Mouse (Mus musculus) lung, embryonic 16.5 days (tissue): ENCODE measurements around the gene Trim2. TPM values are rescaled to one million over a fixed set of nuclear protein-coding genes. Genes with fewer than 3 reads are reported as not detected.

ENCODE experiments used
- ATAC-seq: fragments of 200-750 bp; cut with Nextera tagmentation; 2 replicates; pipeline ENCODE4 v1.8.0; 2017; ENCODE audit warnings: low read depth, mild to moderate bottlenecking, moderate library complexity
- H3K27ac ChIP-seq: fragments of 300-500 bp; sonication (generic); 2 replicates; pipeline ENCODE4 v1.5.1; 2014; ENCODE audit warnings: mild to moderate bottlenecking, control low read depth, low read length
- H3K27me3 ChIP-seq: fragments of 300-500 bp; sonication (generic); 2 replicates; pipeline ENCODE4 v1.6.1; 2014; ENCODE audit warnings: low read depth, low read length, mixed read lengths; ENCODE audit not compliant: control insufficient read depth, insufficient read depth
- H3K36me3 ChIP-seq: fragments of 300-500 bp; sonication (generic); 2 replicates; pipeline ENCODE4 v1.6.1; 2014; ENCODE audit warnings: low read length; ENCODE audit not compliant: control insufficient read depth, insufficient read depth
- H3K4me1 ChIP-seq: fragments of 300-500 bp; sonication (generic); replicated peaks from 2 replicates; pipeline ENCODE4 v1.6.1; 2014; ENCODE audit warnings: low read length, mixed read lengths; ENCODE audit not compliant: control insufficient read depth, insufficient read depth
- H3K4me2 ChIP-seq: fragments of 300-500 bp; sonication (generic); 2 replicates; pipeline ENCODE4 v1.6.1; 2014; ENCODE audit warnings: low read depth, low read length, control low read depth
- H3K4me3 ChIP-seq: fragments of 300-500 bp; sonication (generic); 2 replicates; pipeline ENCODE4 v1.5.1; 2014; ENCODE audit warnings: mild to moderate bottlenecking, low read length, control low read depth
- H3K9ac ChIP-seq: fragments of 300-500 bp; sonication (generic); 2 replicates; pipeline ENCODE4 v1.6.1; 2014; ENCODE audit warnings: low read length, control low read depth
- H3K9me3 ChIP-seq: fragments of 300-500 bp; sonication (generic); 2 replicates; pipeline ENCODE4 v1.6.1; 2016; ENCODE audit warnings: low read length; ENCODE audit not compliant: control insufficient read depth
- whole genome bisulfite sequencing: fragments of 180-500 bp; shearing (Covaris S2); extraction: QIAGEN DNeasy Blood & Tissue Kit; methylation state at CpG from one replicate; pipeline ENCODE4 v1.1.7; 2014; 5-methylcytosine and 5-hydroxymethylcytosine counted together
- polyA plus RNA-seq: library from polyadenylated mRNA; unstranded; fragments of >200 nt; fragmentation: Nextera tagmentation; extraction: Ambion mirVana; gene quantifications from 2 replicates; pipeline ENCODE4 v1.2.1, GENCODE M21; 2015

The Trim2 gene
- polyA plus RNA-seq, 1 experiment from 2014 or later, result 31.9 TPM

DNA sequence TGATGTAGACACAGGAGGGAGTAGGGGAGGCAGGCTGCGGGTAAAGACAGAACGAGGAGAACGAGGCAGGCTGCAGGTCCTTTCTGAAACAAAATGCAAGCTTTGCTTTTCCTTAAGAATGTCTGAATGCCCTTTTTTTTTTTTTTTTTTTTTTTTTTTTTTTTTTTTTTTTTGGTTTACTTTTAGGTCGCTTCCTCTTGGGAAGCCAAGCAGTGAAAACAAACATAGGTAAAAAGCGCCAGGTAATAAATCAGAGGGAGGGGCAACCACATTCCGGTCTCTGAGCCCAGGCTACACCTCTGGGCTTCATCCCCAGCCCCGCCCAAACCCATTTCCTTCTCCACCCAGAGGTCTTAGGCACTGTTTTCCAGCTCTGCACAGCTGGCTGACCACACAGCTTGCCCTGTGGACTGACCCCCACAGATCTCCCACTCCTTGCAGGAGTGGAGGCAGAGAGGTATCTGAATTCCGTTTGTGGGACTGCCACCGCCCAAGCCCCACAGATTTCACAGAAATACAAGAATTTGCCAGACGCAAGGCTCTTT lies 117.0 kb downstream of the Trim2 start:
- Histone ChIP-seq H3K4me3 (peak overlapping the region; percentile 48), H3K36me3 (no peaks in the 10 kb centered on the region), H3K4me2 (peak overlapping the region; percentile 48), H3K27me3 (no peaks in the 10 kb centered on the region), H3K9me3 (no peaks in the 10 kb centered on the region), H3K9ac (peak overlapping the region; percentile 59), H3K4me1 (peaks cover 10% of the 10 kb centered on the region), H3K27ac (peak overlapping the region; percentile 98)
- WGBS, result 32% methylated on average over 10 of the region's 10 CpGs
- peak; percentile 24; the same call in 1 of the 2 replicates for ATAC-seq

DNA sequence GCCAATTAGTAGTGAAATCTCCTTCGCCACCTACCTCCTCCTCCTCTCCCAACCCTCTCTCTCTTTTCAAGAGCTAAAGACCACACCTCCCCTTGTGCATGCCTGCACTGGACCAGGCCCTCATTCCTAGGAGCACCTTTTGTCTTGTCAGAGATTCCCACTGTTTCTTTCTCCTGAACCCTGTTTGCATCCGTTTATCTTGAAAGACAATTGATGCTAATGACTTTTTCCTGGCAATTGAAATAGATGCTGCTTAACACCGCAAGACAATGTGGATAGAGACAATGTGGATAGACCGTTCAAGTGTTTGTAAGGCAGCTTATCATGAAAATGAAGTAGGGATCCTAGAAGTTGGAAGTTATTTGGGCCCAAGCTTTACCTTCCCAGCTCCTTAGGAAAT lies 125.0 kb downstream of the Trim2 start:
- no peaks in the 10 kb centered on the region for H3K9me3 ChIP-seq
- no peak overlapping the region for H3K4me3 ChIP-seq
- H3K36me3 ChIP-seq, result 0 out of 2 replicates have a peak, but pooled peaks cover under 1% of the 10 kb centered on the region
- H3K27ac ChIP-seq, result no peak overlapping the region
- no peaks in the 10 kb centered on the region for H3K27me3 ChIP-seq
- H3K4me2 ChIP-seq, result no peak overlapping the region
- H3K9ac ChIP-seq, result no peak overlapping the region
- no peak for ATAC-seq
- H3K4me1 ChIP-seq, result no peaks in the 10 kb centered on the region
- 48% methylated on average over 4 of the region's 4 CpGs for WGBS

DNA sequence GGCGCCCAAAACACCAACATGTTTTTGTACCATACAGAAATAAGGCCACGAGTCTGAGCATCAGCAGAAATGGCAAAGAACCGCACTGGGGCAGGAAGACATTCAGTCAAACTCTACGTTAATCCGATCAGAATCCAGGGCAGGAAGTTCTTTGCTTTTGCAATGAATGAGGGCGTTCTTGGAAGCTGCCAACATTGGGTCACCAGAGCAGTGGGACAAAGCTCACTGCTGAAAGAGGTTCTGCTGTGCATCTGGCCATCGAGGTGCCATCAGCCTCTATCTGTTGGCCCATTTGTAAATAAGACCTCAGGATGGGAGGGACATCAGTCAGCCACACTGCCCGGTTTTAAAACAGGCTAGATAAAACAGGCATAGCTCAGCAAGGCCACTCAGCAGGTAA lies 125.6 kb downstream of the Trim2 start:
- no peak overlapping the region for H3K4me3 ChIP-seq
- H3K4me2 ChIP-seq, result no peak overlapping the region
- H3K9ac ChIP-seq, result no peak overlapping the region
- peaks cover 5% of the 10 kb centered on the region; the same call in 1 of the 2 replicates for H3K36me3 ChIP-seq
- WGBS, result 52% methylated on average over 8 of the region's 8 CpGs
- H3K27ac ChIP-seq, result no peak overlapping the region
- H3K27me3 ChIP-seq, result no peaks in the 10 kb centered on the region
- no peaks in the 10 kb centered on the region for H3K9me3 ChIP-seq
- H3K4me1 ChIP-seq, result no peaks in the 10 kb centered on the region
- no peak for ATAC-seq

DNA sequence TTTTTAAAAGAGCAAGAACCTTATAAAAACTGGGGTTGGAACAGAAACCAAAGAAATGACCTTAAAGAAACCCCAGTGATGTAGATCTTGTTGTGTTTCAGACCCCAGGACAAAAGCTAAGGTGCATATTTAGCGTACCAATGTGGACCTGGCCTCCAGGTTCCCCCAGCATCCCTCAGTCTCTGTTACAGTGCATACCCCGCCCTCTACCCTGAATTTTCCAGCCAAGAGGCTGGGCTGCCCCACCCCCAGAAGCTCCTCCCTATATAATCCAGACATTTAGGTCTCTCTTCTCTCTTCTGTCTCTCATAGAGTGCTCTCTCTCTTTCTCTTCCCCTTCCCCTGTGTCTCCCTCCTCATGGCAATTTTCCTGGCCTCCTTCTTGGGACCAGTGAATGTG lies 126.4 kb downstream of the Trim2 start:
- H3K4me2 ChIP-seq, result no peak overlapping the region
- H3K4me1 ChIP-seq, result no peaks in the 10 kb centered on the region
- no peak for ATAC-seq
- no peaks in the 10 kb centered on the region for H3K27me3 ChIP-seq
- no peak overlapping the region for H3K9ac ChIP-seq
- no peaks in the 10 kb centered on the region for H3K9me3 ChIP-seq
- no peak overlapping the region for H3K27ac ChIP-seq
- WGBS, result 77% methylated on average over 2 of the region's 2 CpGs
- peaks cover 5% of the 10 kb centered on the region; the same call in 1 of the 2 replicates for H3K36me3 ChIP-seq
- H3K4me3 ChIP-seq, result no peak overlapping the region

DNA sequence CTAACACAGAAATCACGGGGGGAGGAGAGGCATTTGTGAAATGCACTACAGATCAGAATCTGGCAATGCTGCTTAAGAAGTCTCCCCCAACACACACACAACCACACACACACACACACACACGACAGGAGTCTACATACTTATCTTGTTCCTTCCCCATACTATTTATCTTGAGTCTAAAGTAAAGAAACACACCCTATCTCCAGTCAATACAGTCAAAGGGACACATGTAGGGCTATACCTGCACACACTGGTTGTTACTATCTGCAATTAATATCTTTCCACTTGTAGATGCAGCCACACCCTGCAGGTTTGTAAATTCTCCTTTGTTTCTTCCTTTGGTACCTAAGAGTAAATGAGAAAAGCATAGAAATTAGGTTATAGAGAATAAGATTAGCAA lies 128.8 kb downstream of the Trim2 start:
- Histone ChIP-seq H3K4me1 (no peaks in the 10 kb centered on the region), H3K27ac (no peak overlapping the region), H3K27me3 (no peaks in the 10 kb centered on the region), H3K9ac (no peak overlapping the region), H3K36me3 (peaks cover 5% of the 10 kb centered on the region; the same call in 1 of the 2 replicates), H3K9me3 (no peaks in the 10 kb centered on the region), H3K4me3 (no peak overlapping the region), H3K4me2 (no peak overlapping the region)
- 48% methylated on average over 2 of the region's 2 CpGs for WGBS
- ATAC-seq, result no peak

DNA sequence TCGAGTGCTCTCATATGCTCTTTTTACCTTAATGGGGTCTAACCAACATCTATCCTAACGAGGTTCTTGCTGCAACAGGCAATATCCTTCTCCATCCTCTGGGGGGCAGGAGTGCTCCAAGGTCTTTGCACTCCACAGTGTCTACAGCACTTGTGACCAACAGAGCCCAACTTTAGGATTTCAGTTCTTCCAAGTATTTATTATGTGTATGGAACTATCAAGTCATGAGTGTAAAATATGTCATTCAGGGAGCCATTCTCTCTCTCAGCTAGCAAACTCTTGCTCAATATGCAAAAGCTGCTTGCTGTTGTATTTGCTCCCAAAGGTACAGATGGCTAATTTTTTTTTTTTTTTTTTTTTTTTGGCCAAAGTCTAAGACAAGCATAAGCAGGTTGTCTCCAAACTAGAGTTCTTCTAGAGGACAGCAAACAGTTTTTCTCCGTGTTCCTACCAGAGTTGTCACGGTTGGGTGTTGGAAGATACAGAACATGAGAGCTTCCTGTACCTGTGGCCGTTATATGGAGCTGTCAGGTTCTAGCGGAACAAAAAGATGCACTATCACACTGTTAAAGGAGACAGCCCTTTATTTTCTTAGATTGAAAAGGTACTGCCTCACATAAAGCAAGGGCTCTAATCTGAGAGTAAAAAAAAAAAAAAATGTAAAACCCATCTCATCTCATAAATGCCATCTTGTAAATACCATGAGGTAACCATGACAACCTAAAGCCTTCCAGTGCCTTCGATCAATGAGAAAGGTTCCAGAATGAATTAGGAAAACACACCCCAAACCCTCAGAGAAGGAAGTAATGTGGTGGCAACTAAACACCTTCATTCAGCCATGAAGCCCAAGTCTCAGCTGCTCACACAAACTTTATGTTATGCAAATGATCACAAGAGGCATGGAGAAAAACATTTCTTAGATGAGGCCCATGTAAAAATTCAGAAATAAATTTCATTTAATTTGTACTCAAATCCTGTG lies 131.1 kb downstream of the Trim2 start:
- H3K36me3 ChIP-seq, result peaks cover 7% of the 10 kb centered on the region; the same call in 1 of the 2 replicates
- no peaks in the 10 kb centered on the region for H3K4me1 ChIP-seq
- H3K9me3 ChIP-seq, result no peaks in the 10 kb centered on the region
- H3K4me2 ChIP-seq, result no peak overlapping the region
- H3K4me3 ChIP-seq, result no peak overlapping the region
- H3K27ac ChIP-seq, result no peak overlapping the region
- peak; percentile 78 for ATAC-seq
- WGBS, result 49% methylated on average over 7 of the region's 7 CpGs
- no peak overlapping the region for H3K9ac ChIP-seq
- H3K27me3 ChIP-seq, result no peaks in the 10 kb centered on the region

DNA sequence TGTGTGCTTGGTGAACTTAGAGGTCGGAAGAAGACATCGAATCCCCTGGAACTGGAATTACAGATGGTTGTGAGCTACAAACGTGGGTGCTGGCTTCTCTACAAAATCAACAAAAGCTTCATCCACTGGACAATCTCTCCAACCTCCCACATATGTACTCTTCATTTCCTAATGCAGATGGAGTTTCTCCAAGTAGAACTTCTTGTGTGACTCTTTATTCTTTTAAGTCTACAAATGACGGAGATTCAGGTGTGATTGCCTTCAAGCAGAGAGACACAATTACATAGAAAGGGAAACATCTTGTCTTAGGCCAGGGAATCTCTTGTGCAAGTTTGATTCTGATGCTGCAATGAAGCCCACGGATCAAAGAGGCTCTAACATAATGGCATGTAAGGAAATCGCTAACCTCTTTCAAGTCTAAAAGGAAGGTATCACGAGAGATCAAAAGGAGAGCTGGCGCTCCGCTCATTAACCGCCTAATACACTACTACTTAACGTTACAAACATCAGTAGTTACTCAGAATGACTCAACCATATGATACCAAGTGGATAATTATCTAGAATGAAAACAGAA lies 133.0 kb downstream of the Trim2 start, which contains the start of gene Gm6525:
Gene Gm6525, plus strand, starts transcription at position 524 of the 574 bp plus-strand sequence.
- no peak within 1 kb of the TSS for H3K27ac ChIP-seq

DNA sequence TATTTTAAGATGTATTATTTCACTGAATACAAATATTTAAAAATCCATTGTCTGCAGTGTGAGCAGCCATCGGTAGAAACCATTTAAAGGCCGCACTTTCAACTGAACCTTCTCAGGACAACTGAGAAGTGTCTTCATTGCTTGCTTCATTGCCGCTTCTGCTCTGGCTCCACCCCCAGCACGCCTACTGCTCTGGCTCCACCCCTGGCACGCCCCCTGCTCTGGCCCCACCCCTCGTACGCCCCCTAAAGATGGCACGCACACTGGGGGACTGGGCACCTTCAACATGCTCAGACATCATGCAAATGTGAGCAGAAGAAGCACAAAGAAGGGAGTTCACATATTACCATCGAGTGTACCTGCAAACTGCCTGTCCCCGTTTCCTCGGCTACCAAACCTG lies 134.3 kb downstream of the Trim2 start:
- ATAC-seq, result no peak
- Histone ChIP-seq H3K27me3 (no peaks in the 10 kb centered on the region), H3K4me2 (no peak overlapping the region), H3K9ac (no peak overlapping the region), H3K27ac (no peak overlapping the region), H3K4me1 (no peaks in the 10 kb centered on the region), H3K4me3 (no peak overlapping the region), H3K9me3 (no peaks in the 10 kb centered on the region), H3K36me3 (peaks cover 8% of the 10 kb centered on the region; the same call in 1 of the 2 replicates)
- WGBS, result 45% methylated on average over 11 of the region's 11 CpGs

More for the DNA sequence above, 133.0 kb downstream of the Trim2 start, which contains the start of gene Gm6525:
- Histone ChIP-seq H3K4me1 (no peaks in the 10 kb centered on the region), H3K4me2 (no peak within 1 kb of the TSS), H3K9ac (no peak within 1 kb of the TSS), H3K9me3 (no peaks in the 10 kb centered on the region), H3K4me3 (no peak within 1 kb of the TSS), H3K27me3 (no peaks in the 10 kb centered on the region), H3K36me3 (peaks cover 7% of the 10 kb centered on the region; the same call in 1 of the 2 replicates)
- ATAC-seq, result no peak
- WGBS, result 81% methylated on average over 11 of the region's 11 CpGs
